Mouse (Mus musculus) limb, embryonic 10.5 days (tissue): ENCODE results near the gene Sumf1. TPM values are rescaled to one million over a fixed set of nuclear protein-coding genes. Genes with fewer than 3 reads are reported as not detected.

ENCODE experiments used
- polyA plus RNA-seq: library from polyadenylated mRNA; unstranded; fragments of >200 nt; fragmentation: Nextera tagmentation; extraction: Ambion mirVana; gene quantifications from 2 replicates; pipeline ENCODE4 v1.2.1, GENCODE M21; 2016

Sumf1 gene
- polyA plus RNA-seq, 1 experiment from 2014 or later: 14.2 TPM

Other genes starting within 250 kb of the Sumf1 start
- gene Setmar, start 120.5 kb downstream of the Sumf1 start, polyA plus RNA-seq: 5.6 and 7.1 TPM in 2 replicates
- gene Itpr1, start 27.5 kb upstream of the Sumf1 start, polyA plus RNA-seq: 8.2 and 9.8 TPM in 2 replicates